Mouse (Mus musculus): ENCODE data around the gene Gm10300. TPM values are rescaled to one million over a fixed set of nuclear protein-coding genes. Genes with fewer than 3 reads are reported as not detected.

Gene Gm10300
- 0.06 TPM in 1 of 2 replicates, not detected in the other for polyA plus RNA-seq (2012; rRNA removed)

DNA sequence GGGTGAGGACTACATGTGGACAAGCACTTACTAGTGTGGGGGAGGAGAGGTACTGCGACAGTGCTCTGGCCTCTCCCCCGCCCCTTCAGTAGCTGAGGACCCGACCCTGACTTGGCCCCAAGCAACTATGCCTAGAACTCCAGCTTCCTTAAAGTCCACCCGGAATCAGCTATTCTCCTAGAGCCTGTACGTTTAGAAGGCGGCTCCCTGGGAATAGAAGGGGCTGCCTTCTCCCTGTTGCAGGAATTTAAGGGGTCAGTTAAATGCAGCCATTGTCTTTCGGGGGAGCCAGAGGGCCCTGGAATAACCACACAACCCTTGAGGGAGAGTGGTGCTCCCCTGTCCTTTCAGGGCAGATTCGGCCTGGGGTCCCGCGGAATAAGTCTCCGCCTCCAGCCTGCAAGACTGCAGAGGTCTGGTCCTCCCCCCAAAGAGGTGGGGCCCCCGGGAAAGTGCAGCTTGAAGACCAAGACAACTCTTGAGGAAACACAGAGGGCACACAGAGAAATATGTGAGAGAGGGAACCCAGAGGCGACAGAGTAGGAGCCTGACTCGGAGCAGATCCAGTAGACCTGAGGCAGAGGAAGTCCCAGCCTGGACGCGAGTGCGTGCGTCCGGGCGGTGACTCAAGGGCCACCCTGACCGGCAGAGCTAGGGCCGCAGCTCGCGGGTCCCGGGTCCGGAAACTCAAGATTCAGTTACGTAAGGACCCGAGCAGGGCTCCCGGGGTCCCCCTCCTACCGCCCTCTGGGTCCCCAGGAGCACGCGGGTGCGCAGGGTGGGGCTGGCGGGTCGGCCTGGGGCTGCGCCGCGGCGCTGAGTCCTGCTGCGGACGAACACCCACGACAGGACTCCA, at the start of gene Gm10300:
Gm10300 (plus strand) TSS at position 621 of the 856 bp plus-strand sequence.
- DNase-seq (ENCODE audit: extremely low spot score in 1 of 2, low spot score in 1 of 2) = no peak

DNA sequence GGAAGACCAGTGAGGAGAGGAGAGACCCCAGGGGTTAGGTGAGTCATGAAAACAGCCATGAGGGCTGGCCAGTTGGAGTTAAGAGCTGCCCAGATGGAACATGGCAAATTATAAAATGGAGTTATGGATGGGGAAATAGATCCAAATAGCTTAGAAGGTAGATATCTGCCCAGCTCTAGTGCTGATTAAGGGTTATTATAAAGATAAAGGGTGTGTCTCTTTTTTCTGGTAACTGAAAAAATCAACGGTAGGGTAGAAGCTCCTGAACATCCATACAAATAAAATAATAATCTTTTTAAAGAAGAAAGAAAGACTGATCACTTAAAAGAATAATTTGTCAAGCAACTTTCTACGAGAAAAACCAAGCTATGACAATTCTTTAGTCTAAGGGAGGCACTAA, 49.2 kb upstream of the Gm10300 start:
- no peak for DNase-seq (ENCODE audit: extremely low spot score in 1 of 2, low spot score in 1 of 2)

DNA sequence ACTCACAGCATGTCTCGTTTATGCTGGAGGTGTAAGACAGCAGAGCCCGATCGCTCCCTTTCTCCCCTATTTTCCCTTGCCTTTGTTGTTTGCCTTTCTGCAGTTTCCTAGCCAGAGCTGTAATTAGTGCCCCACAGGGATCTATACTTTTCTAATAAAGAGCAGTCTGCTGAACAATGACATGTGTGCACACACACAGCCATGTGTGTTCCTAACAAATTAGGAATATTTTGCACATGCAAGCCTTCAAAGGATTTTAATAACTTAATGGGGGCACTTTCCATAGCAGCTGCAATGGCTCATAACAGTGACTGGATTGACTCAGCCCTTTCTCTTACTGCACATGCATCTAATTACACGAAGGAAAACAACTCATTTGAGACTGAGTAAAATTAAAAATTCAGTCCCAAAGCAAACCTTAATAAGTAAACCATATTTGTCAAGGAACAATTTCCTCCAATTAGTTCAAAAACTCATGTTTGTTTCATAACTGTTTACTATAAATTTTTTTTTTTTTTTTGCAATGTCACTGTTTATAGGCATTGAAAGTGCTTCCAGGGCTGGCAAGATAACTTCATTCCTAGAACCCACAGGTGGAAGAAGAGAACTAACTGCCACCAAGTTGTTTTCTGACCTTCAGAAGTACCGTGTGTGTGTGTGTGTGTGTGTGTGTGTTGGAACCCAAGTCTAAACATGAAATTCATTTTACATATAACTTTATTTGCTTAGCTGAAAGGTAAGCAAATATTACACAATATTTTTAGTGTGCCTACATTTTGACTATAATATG, 48.6 kb upstream of the Gm10300 start:
- DNase-seq (ENCODE audit: extremely low spot score in 1 of 2, low spot score in 1 of 2) = no peak

DNA sequence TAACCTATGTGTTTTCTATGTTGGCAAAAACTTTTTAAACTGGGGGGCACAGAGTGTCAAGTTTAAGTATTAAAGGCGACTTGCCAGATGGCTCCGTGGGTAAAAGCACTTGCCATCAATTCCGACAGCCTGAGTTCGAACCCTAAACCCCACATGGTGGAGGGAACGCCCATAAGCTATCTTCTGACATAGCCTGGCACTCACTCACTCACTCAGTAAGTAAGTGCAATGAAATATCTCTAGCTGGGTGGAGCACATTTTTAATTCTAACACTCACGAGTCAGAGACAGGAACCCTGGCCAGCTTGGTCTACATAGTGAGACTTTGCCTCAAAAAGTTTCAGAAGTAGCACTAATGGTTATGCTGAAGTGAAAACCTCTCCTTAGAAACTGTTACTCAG, 47.3 kb upstream of the Gm10300 start:
- no peak for DNase-seq (ENCODE audit: extremely low spot score in 1 of 2, low spot score in 1 of 2)

DNA sequence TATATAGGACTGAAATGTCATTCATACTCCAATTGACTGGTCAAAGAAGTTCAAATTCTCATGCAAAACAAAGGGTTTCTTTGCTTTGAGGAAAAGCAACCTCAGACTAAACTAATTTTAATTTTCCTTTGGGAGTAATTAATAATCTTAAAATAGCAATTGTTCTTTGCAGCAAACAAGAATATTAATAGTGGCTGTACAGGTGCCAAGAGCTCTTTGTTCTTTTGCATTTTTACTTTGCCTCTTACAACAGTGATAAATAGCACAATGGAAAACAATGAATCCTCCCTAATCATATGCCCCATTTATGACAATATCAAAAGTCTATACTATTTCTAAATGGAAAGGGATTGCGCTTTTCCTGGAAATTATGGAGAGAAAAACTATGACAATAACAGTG, 46.7 kb upstream of the Gm10300 start:
- DNase-seq (ENCODE audit: extremely low spot score in 1 of 2, low spot score in 1 of 2) = no peak

DNA sequence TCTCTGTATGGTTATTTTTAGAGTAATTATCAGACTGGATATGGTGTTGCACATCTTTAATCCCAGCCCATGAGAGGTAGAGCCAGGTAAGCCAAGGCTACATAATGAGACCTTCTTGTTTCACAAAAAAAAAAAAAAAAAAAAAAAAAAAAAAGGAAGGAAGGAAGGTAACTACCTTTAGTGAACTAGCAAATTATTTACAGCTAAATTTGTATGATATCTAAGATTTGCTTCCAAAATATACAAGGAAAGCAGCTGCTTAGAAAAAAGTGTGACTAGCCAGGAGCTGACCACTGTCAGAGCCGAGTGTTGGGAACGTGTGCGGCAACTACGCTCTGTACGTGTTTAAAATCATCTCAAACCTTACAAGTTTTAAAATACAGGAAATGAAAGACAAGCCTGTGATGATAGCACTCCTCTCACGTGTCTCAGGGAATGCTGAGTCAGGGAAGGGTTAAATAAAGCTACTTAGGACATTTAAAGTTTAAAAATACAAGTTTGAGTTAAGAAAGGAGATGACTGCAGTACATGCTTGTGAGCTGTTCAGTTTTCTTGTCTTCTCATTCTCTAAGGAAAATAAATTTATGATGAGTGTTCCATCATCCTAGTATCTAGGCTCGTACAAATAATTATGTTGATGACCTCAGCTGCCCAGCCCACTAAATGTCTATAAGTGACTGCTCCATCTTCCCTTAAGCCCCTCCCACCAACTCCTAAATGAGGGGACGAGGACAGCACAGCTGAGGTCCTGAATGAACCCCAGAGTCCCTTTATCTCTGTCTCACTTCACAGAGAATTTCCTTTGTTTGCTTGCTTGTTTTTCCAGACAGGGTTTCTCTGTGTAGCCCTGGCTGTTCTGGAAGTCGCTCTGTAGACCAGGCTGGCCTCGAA, 44.4 kb upstream of the Gm10300 start:
- no peak for DNase-seq (ENCODE audit: extremely low spot score in 1 of 2, low spot score in 1 of 2)

DNA sequence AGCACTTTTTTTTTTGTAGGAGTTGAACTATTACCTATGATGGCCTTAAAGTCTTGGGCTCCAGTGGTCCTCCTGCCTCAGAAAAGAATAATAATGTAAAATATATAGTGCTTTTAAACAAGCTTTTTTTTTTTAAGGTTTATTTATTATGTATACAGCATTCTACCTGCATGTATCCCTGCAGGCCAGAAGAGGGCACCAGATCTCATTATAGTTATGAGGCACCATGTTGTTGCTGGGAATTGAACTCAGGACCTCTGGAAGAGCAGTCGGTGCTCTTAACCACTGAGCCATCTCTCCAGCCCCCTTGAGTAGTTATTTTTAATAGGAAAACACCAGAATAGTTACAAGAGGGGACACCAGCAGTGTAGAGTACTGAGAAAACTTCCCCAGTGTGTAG, 41.3 kb upstream of the Gm10300 start:
- no peak for DNase-seq (ENCODE audit: extremely low spot score in 1 of 2, low spot score in 1 of 2)

DNA sequence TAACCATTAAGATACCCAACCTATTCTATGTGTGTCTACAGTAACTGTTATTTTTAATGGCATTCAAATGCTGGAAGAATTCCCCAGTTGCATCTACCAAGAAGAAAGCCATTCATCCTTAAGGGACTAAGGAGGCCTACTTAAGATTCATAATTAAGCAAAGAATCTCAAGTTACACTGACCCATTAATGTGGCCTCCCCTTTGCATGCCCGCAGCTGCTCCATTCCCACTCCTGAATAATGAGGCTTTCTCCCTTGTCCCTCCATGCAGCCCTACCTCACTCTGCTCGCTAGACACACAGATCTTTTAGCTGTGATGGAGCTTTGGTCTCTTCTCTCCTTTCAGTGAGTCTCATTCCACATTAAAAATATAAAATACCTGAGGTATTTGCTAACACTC, 40.3 kb upstream of the Gm10300 start:
- no peak for DNase-seq (ENCODE audit: extremely low spot score in 1 of 2, low spot score in 1 of 2)

DNA sequence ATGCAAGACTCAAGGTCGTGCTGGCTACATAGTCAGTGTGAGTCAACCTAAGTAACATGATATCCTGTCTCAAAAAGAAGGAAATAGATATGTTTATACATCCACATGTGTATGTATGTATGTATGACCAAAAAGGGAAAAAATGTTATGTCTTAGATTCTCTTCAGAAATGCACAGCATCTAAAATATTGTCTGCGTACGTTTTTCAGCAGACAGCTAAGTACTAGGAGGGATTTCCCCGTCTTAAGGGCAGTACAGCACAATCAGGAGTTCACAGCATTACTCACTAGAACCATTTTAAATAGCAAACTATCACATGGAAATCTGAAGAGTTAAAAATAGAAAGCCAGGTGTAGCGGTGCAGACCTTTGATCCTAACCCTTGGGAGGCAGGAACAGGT, 37.4 kb upstream of the Gm10300 start:
- DNase-seq (ENCODE audit: extremely low spot score in 1 of 2, low spot score in 1 of 2) = no peak

DNA sequence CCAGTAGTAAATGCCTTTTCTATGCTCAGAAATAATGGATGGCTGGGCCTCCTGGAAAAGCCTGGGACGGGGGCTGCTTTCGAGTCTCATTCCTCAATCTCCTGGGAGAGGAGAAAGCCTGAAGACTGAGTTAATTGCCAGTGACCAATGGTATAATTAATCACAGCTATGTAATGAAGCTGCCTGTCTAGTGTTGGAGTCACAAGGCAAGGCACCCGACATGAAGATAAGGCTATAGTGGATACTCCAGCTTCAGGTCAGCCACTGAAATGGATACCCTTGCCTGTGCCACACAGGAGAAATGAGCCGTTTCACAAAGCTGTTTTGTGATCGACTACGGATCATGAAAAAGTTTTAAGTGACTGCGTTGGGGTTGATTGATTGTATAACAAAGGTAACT, 36.5 kb upstream of the Gm10300 start:
- DNase-seq (ENCODE audit: extremely low spot score in 1 of 2, low spot score in 1 of 2) = no peak

DNA sequence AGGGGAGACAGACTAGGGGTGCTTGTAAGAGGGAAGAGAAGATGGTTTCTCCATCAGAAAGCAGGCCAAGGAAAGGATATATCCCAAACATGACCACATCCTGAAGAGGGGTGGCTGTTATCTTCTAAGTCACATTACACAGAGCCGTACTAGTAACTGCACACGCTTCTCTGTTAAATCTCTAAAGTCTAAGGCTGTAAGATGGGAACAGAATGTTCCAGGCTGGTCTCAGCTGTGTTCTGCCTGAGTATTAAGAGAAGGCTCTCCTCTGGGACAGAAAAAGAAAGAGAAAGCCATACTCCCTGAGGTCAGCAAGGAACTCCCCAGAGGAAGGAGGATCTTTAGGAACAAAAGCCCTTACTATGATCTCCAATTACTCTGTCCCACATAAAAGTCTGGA, 35.7 kb upstream of the Gm10300 start:
- no peak for DNase-seq (ENCODE audit: extremely low spot score in 1 of 2, low spot score in 1 of 2)

DNA sequence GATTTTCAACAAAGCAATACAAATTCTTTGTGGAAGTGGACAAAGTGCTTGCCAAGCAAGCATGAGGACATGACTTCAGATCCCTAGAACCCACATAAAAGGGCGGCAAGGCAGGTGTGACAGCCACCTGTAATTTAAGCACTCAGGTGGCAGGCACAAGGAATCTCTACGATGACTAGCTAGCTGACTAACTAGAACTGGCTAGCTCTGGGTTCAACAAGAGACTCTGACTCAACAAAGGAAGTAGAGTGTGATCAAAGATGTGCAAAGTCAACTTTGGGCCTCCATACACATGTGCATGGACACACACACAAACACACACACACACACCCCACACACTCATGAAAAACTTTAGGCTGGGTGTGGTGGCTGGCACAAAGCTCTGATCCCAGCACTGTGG, 35.0 kb upstream of the Gm10300 start:
- no peak for DNase-seq (ENCODE audit: extremely low spot score in 1 of 2, low spot score in 1 of 2)

DNA sequence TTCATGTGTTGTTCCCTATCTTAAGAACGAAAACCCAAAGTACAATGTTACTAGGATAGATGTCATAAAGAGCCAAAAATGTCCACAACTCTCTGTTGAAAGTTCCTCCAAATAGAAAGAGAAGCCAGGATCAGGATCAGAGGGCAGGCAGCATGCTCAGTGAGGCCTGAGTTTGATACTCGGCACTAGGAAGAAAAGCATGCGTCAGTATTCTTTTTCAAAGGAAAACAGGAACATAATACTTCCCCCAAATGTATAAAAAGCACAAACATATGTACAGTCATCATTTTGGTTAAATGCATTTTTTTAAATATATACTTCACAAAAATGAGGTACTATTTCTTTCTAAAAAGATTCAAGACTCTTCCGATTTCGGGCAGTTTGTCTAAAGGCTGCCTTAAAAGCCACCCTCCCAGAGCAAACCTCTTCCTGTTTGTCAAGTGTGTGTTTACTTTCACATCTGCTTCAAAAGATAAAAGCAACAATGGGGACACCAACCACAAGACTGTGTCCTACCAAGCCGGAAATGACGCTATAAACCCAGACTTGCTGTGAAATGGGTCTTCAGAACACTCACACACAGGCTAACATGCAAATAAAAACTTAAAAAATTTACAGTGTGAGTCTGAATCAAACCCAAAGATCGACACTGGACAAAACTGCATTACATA, 34.4 kb upstream of the Gm10300 start:
- no peak for DNase-seq (ENCODE audit: extremely low spot score in 1 of 2, low spot score in 1 of 2)

DNA sequence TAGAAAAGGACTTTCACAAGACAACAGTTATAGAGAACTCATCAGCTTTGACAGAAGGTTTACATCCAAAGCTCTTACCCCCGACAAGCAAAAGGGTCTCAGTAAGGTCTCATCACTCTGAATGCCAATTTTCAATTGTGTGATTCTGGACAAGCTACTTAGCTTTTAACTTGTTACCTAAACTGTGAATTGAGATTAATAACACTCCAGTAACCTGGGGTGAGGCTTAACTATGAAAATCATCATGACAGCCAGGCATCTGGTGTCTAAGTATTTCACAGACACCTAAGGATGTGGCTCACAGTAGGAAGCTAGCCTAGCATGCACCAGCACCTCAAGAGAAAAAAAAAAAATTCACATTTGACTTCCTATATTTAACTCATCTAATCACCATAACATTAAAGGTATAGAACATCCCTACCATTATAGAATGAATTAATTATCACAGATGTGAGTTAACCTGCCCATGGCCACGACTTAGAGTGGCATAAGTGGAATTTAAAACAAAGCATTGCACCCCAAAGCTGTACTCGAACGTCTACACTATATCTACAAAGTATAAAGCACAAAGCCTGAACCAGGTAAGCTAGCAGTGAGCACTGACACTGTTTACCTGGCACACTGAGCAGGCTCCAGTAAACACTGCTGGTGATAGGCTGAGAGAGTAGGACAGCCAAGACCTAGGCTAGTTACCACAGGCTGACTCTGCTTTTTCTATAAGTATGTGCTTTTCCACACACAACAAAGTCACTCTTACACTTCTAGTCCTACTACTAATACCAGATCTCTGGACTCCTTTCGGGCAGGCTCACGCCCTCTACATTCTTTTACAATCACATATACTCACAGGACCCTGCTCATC, 32.8 kb upstream of the Gm10300 start:
- no peak for DNase-seq (ENCODE audit: extremely low spot score in 1 of 2, low spot score in 1 of 2)

DNA sequence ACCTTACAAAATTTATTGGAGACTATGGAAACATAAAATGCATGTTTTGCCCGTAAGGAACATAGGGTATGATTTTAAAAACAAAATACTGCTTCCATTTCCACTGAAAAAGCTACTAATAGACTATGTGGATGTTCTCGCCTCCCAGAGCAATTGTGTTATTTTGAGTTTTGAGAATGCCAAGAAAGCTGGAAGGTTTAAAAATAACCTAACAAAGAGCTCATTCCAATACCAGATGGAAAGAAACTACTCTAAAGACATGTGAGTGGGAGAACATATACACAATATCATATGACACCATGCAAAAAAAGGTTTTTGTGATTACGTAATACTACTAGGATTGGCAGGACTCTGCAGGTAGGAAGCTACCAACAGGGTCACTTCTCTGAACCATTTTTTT, 30.8 kb upstream of the Gm10300 start:
- peak in 1 of 2 experiments; percentile 23 for DNase-seq (ENCODE audit: extremely low spot score in 1 of 2, low spot score in 1 of 2)

DNA sequence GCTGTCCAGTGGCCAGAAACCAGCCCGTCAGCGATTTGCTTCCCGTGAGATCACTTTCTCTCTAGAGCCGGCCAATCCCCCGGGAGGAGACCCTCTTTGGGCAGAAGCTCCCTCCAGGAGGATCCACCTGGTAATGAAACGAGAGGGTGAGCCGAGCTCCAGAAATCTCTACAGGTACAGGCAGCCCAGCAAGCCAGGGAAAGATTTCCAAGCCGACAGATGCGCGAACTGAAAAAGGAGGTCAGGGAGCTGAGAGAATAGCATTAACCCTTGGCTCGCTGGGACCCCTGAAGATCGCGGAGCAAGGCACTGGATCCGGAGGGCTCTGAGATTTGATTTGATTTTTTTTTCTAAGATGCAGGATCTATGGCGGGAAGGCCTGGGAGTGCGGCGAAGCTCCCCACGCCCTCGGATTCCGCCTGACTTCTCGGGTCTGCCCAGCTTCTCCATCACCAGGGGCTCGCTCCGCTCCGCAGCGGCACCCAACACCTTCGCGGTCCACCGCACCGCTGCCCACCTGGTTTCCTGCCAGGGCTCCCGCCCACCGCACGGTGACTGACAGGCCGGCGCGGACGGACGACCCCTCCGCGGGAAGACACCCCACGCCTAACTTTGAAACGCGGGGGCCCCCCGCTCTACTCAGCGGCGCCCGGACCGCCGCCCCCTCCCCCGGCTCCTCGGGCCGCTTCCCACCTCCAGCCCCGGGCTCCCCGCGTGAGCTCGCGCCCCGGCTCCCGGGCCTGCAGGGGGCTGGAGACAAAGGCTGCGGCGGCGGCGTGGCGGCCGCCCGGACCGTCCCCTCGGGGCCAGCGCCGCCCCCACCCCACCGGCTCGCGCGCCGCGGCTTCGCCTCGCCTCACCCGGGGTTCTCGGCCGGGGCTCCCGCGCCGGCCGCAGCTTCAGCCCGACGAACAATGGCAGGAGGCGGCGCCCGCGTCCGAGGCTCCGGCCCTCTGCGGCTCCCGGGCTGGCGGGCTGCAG, 26.2 kb upstream of the Gm10300 start:
- peak in 1 of 2 experiments; percentile 17 for DNase-seq (ENCODE audit: extremely low spot score in 1 of 2, low spot score in 1 of 2)

DNA sequence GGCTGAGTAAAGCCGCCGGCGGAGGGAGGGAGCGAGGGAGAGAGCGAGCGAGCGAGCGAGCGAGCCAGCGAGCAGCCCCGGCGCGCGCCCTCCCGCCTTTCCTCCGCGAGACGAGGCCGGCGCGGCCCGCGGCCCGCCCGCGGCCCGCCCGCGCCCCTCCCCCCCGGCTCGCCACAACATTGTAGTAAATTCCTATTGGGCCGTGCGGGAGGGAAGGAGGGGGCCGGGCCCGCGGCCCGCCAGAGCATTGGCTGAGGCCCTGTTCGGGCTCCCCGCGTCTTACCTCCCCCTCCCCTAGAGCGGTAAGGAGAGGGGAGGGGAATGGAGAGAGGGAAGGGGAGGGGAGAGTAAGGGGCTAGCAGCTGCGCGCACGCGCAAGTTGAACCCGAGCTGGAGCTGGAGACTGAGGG, 25.5 kb upstream of the Gm10300 start:
- DNase-seq (ENCODE audit: extremely low spot score in 1 of 2, low spot score in 1 of 2) = peak; percentile 67 to 78

DNA sequence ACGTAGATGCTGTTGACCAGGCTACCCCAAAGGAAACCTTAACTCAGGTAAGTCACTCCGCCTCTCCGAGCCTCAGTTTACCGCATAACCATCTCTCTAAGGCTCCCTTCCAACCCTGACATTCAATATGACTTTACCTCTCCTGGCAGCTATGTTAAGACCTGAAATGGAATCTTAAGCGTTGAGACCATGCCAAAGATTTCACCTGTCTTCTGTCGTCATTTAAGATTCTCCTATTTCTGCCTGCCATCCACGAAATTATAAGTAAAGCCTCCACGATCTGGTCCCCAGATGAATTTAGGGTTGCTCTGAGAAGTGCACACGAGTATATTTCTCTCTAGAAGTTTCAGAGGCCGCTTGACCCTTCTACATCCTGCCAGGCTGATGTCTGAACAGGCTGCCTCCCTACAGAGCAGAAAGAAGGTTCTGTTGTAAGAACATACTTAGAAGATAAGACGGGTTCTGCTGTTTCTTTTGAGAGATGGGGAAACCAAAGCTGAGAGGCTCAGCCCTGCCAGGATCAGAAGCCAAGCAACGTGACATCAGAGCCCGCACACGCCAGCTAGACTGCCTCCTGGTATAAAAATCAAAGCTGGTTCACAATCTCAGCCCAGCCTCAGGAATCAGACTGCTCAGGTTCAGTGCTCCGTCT, 24.8 kb upstream of the Gm10300 start:
- DNase-seq (ENCODE audit: extremely low spot score in 1 of 2, low spot score in 1 of 2) = no peak

Data from frontal cortex, adult 2 months (tissue).